ENCODE assay signal across 9 mouse cellular contexts in genomic region chr2:65342057-65342456, GRCm38 (mm10). TPM values are rescaled to one million over a fixed set of nuclear protein-coding genes. Genes with fewer than 3 reads are reported as not detected.
DNase-seq lines count a peak whose midpoint lies in the region; ATAC-seq and TF ChIP-seq lines count a peak whose summit lies in the region.
"Had no signal": no experiment of that assay in that cellular context is flagged by ENCODE, and none has a peak within 500 bp of the region (broad histone marks: within the 10 kb centered on the region; RNA-seq: fewer than 3 reads in every experiment).

No protein-coding gene starts in this region.

- TF ChIP-seq CTCF in intestine, postnatal 0 days (IDR thresholded peaks at IDR 0.05; ENCODE audit: low read depth), result no peak

- H3K4me3 ChIP-seq in heart, embryonic 10.5 days, result no peak overlapping the region
- no peak overlapping the region for H3K4me3 ChIP-seq in macrophage (ENCODE audit: inconsistent target)
- no peak overlapping the region for H3K4me3 ChIP-seq in forebrain, embryonic 16.5 days (replicated peaks; ENCODE audit: low read length)
- no peak overlapping the region for H3K4me3 ChIP-seq in intestine, postnatal 0 days (ENCODE audit: low read depth, low read length)
- H3K4me3 ChIP-seq: embryonic facial prominence, embryonic 15.5 days had no signal

- H3K4me2 ChIP-seq in forebrain, embryonic 16.5 days (ENCODE audit: low read length), result no peak overlapping the region
- no peak overlapping the region for H3K4me2 ChIP-seq in intestine, postnatal 0 days (replicated peaks; ENCODE audit: low read depth)
- H3K4me2 ChIP-seq: embryonic facial prominence, embryonic 15.5 days had no signal

- ATAC-seq in forebrain, embryonic 16.5 days, result no peak
- no peak for ATAC-seq in intestine, postnatal 0 days

- H3K79me2 ChIP-seq in macrophage (ENCODE audit: inconsistent target), result no peaks in the 10 kb centered on the region

- no peaks in the 10 kb centered on the region for H3K36me3 ChIP-seq in heart, embryonic 10.5 days
- no peaks in the 10 kb centered on the region for H3K36me3 ChIP-seq in macrophage (ENCODE audit: inconsistent target)
- no peaks in the 10 kb centered on the region for H3K36me3 ChIP-seq in forebrain, embryonic 16.5 days (ENCODE audit: control insufficient read depth, insufficient read depth)
- H3K36me3 ChIP-seq in intestine, postnatal 0 days (ENCODE audit: control insufficient read depth, insufficient read depth), result no peaks in the 10 kb centered on the region
- H3K36me3 ChIP-seq: embryonic facial prominence, embryonic 15.5 days had no signal

- no peaks in the 10 kb centered on the region for H3K27me3 ChIP-seq in heart, embryonic 10.5 days (ENCODE audit: insufficient read depth, poor library complexity, severe bottlenecking)
- H3K27me3 ChIP-seq in forebrain, embryonic 16.5 days (replicated peaks; ENCODE audit: control insufficient read depth, insufficient read depth, low read length), result no peaks in the 10 kb centered on the region
- H3K27me3 ChIP-seq in intestine, postnatal 0 days (replicated peaks; ENCODE audit: control insufficient read depth, insufficient read depth, low read length), result no peaks in the 10 kb centered on the region
- H3K27me3 ChIP-seq: embryonic facial prominence, embryonic 15.5 days had no signal

- peak; percentile 51 for DNase-seq in adrenal gland, postnatal 14 days
- DNase-seq in adrenal gland, postnatal 36 days, result no peak
- peak; percentile 97 for DNase-seq in 416B (ENCODE audit: low read depth)
- peak; percentile 79 for DNase-seq in heart, embryonic 10.5 days (ENCODE audit: low spot score)
- DNase-seq in yolk sac, embryonic 10.5 days (ENCODE audit: low spot score), result peak; percentile 8

- H3K9ac ChIP-seq in forebrain, embryonic 16.5 days (replicated peaks; ENCODE audit: low read depth, low read length), result no peak overlapping the region
- no peak overlapping the region for H3K9ac ChIP-seq in intestine, postnatal 0 days (ENCODE audit: low read depth, low read length)
- H3K9ac ChIP-seq: embryonic facial prominence, embryonic 15.5 days had no signal

- peak overlapping the region; percentile 42; the same call in 1 of the 2 replicates for H3K27ac ChIP-seq in heart, embryonic 10.5 days
- peak overlapping the region; percentile 48 for H3K27ac ChIP-seq in macrophage
- no peak overlapping the region for H3K27ac ChIP-seq in forebrain, embryonic 16.5 days (ENCODE audit: low read length)
- H3K27ac ChIP-seq in intestine, postnatal 0 days (ENCODE audit: low read depth, low read length), result no peak overlapping the region
- H3K27ac ChIP-seq: embryonic facial prominence, embryonic 15.5 days had no signal

- no peaks in the 10 kb centered on the region for H3K9me3 ChIP-seq in heart, embryonic 10.5 days
- no peaks in the 10 kb centered on the region for H3K9me3 ChIP-seq in forebrain, embryonic 16.5 days (ENCODE audit: control insufficient read depth, low read length)
- no peaks in the 10 kb centered on the region for H3K9me3 ChIP-seq in intestine, postnatal 0 days (ENCODE audit: control insufficient read depth)
- H3K9me3 ChIP-seq: embryonic facial prominence, embryonic 15.5 days had no signal

- peaks cover 17% of the 10 kb centered on the region; the same call in 1 of the 2 replicates for H3K4me1 ChIP-seq in heart, embryonic 10.5 days
- H3K4me1 ChIP-seq in forebrain, embryonic 16.5 days (replicated peaks; ENCODE audit: control insufficient read depth, insufficient read depth, low read length), result peaks cover 3% of the 10 kb centered on the region
- H3K4me1 ChIP-seq in intestine, postnatal 0 days (replicated peaks; ENCODE audit: control insufficient read depth, insufficient read depth, low read length), result no peaks in the 10 kb centered on the region
- H3K4me1 ChIP-seq: embryonic facial prominence, embryonic 15.5 days had no signal

- 31% methylated on average over 10 of the region's 10 CpGs for WGBS in heart, embryonic 10.5 days
- 4% methylated on average over 10 of the region's 10 CpGs for WGBS in macrophage (ENCODE audit: missing documents)
- WGBS in forebrain, embryonic 16.5 days, result 84% methylated on average over 10 of the region's 10 CpGs
- 63% methylated on average over 10 of the region's 10 CpGs for WGBS in intestine, postnatal 0 days

RNA-seq across cellular contexts. Expression of gene Slc38a11, which starts 21.8 kb away (rescaled TPM):
- total RNA-seq in adrenal gland, postnatal 14 days (2021), result 19.6 and 27.8 TPM in 2 replicates
- total RNA-seq in adrenal gland, postnatal 36 days (2021), result 10 to 100 TPM; 14.7 to 19.4 TPM
- polyA plus RNA-seq in heart, embryonic 10.5 days (2016; fragmentation: Nextera tagmentation; extraction: Ambion mirVana), result 0.15 TPM in 1 of 2 replicates, not detected in the other
- not detected for total RNA-seq in macrophage (2018; cell fraction: chromatin; rRNA removed)
- total RNA-seq in macrophage (2018; cell fraction: cytosol; rRNA removed), result not detected
- total RNA-seq in macrophage (2018; cell fraction: nucleus; rRNA removed), result not detected
- not detected in 3 replicates for polyA plus RNA-seq in macrophage (2018)
- 1.1 and 1.2 TPM in 2 replicates for polyA plus RNA-seq in forebrain, embryonic 16.5 days (2015; fragmentation: Nextera tagmentation; extraction: Ambion mirVana)
- 0.50 and 0.63 TPM in 2 replicates for polyA plus RNA-seq in intestine, postnatal 0 days (2015; fragmentation: Nextera tagmentation; extraction: Ambion mirVana)

Comparison
In these comparisons a context has a peak if more than half of its experiments do, and no peak if none do; other contexts are left out.
1. DNase-seq: peak in adrenal gland, postnatal 14 days (single experiment), 416B (single experiment), heart, embryonic 10.5 days (single experiment) and yolk sac, embryonic 10.5 days (single experiment); none in adrenal gland, postnatal 36 days (0 of 2).
2. H3K27ac ChIP-seq: peak in heart, embryonic 10.5 days (single experiment) and macrophage (single experiment); none in forebrain, embryonic 16.5 days (single experiment) and intestine, postnatal 0 days (single experiment).